Mouse (Mus musculus) erythroid progenitor cell, adult 5-6 weeks (primary cell): Measurements from ENCODE around the gene Rnf212b. TPM values are rescaled to one million over a fixed set of nuclear protein-coding genes. Genes with fewer than 3 reads are reported as not detected.

Experiments
- total RNA-seq, 2 experiments: library from RNA; stranded (forward) in 1 of 2; stranded (reverse) in 1 of 2; fragments of 150-400 nt in 1 of 2; fragments of 186-747, 209-891 nt in 1 of 2; gene quantifications; 2 replicates each; pipeline versions ENCODE4 v1.2.3 to v1.2.4; 2015 to 2017; ENCODE audit warnings: low replicate concordance in 2 of 2

The Rnf212b gene
- total RNA-seq, 2 experiments from 2014 or later = not detected

Other genes starting within 250 kb of the Rnf212b start
- gene Ajuba, start 236.6 kb upstream of the Rnf212b start, total RNA-seq (2015; ENCODE audit: low replicate concordance) = 2.5 TPM in 1 of 2 replicates, not detected in the other
- gene Ajuba, start 236.6 kb upstream of the Rnf212b start, total RNA-seq (2017; ENCODE audit: low replicate concordance) = not detected in 2 replicates
- 1.3 and 14.1 TPM in 2 replicates for gene 4931414P19Rik, start 208.1 kb upstream of the Rnf212b start, total RNA-seq (2015; ENCODE audit: low replicate concordance)
- gene 4931414P19Rik, start 208.1 kb upstream of the Rnf212b start, total RNA-seq (2017; ENCODE audit: low replicate concordance) = 2.2 and 4.7 TPM in 2 replicates
- gene Psmb5, start 196.1 kb upstream of the Rnf212b start, total RNA-seq (2015; ENCODE audit: low replicate concordance) = 44.9 and 56.2 TPM in 2 replicates
- 8.7 and 14.7 TPM in 2 replicates for gene Psmb5, start 196.1 kb upstream of the Rnf212b start, total RNA-seq (2017; ENCODE audit: low replicate concordance)
- gene Psmb11, start 192.7 kb upstream of the Rnf212b start, total RNA-seq (2015; ENCODE audit: low replicate concordance) = not detected in 2 replicates
- not detected in 2 replicates for gene Psmb11, start 192.7 kb upstream of the Rnf212b start, total RNA-seq (2017; ENCODE audit: low replicate concordance)
- gene Gm17606, start 173.2 kb upstream of the Rnf212b start, total RNA-seq (2015; ENCODE audit: low replicate concordance) = not detected in 2 replicates
- gene Gm17606, start 173.2 kb upstream of the Rnf212b start, total RNA-seq (2017; ENCODE audit: low replicate concordance) = not detected in 2 replicates
- 1.4 and 2.1 TPM in 2 replicates for gene Cdh24, start 172.8 kb upstream of the Rnf212b start, total RNA-seq (2015; ENCODE audit: low replicate concordance)
- 2.8 and 14.1 TPM in 2 replicates for gene Cdh24, start 172.8 kb upstream of the Rnf212b start, total RNA-seq (2017; ENCODE audit: low replicate concordance)
- gene 1700123O20Rik, start 127.9 kb upstream of the Rnf212b start, total RNA-seq (2015; ENCODE audit: low replicate concordance) = 45.7 and 46.9 TPM in 2 replicates
- gene 1700123O20Rik, start 127.9 kb upstream of the Rnf212b start, total RNA-seq (2017; ENCODE audit: low replicate concordance) = 16.3 and 29.4 TPM in 2 replicates
- 153 and 270 TPM in 2 replicates for gene Acin1, start 127.2 kb upstream of the Rnf212b start, total RNA-seq (2015; ENCODE audit: low replicate concordance)
- gene Acin1, start 127.2 kb upstream of the Rnf212b start, total RNA-seq (2017; ENCODE audit: low replicate concordance) = 381 and 431 TPM in 2 replicates
- gene Gm29776, start 115.3 kb upstream of the Rnf212b start, total RNA-seq (2015; ENCODE audit: low replicate concordance) = not detected in 2 replicates
- not detected in 2 replicates for gene Gm29776, start 115.3 kb upstream of the Rnf212b start, total RNA-seq (2017; ENCODE audit: low replicate concordance)
- gene Cebpe, start 102.0 kb upstream of the Rnf212b start, total RNA-seq (2015; ENCODE audit: low replicate concordance) = 14.7 and 25.9 TPM in 2 replicates
- 9.4 and 12.4 TPM in 2 replicates for gene Cebpe, start 102.0 kb upstream of the Rnf212b start, total RNA-seq (2017; ENCODE audit: low replicate concordance)
- gene Slc7a8, start 32.2 kb upstream of the Rnf212b start, total RNA-seq (2015; ENCODE audit: low replicate concordance) = 7.1 and 11.9 TPM in 2 replicates
- gene Slc7a8, start 32.2 kb upstream of the Rnf212b start, total RNA-seq (2017; ENCODE audit: low replicate concordance) = 2.6 and 3.0 TPM in 2 replicates
- 4.7 and 5.0 TPM in 2 replicates for gene Homez, start 56.8 kb downstream of the Rnf212b start, total RNA-seq (2015; ENCODE audit: low replicate concordance)
- 0.13 and 1.3 TPM in 2 replicates for gene Homez, start 56.8 kb downstream of the Rnf212b start, total RNA-seq (2017; ENCODE audit: low replicate concordance)
- 2.2 and 8.8 TPM in 2 replicates for gene Ppp1r3e, start 63.4 kb downstream of the Rnf212b start, total RNA-seq (2015; ENCODE audit: low replicate concordance)
- gene Ppp1r3e, start 63.4 kb downstream of the Rnf212b start, total RNA-seq (2017; ENCODE audit: low replicate concordance) = not detected in 2 replicates
- gene Bcl2l2, start 69.2 kb downstream of the Rnf212b start, total RNA-seq (2015; ENCODE audit: low replicate concordance) = 1.7 TPM in 1 of 2 replicates, not detected in the other
- 1.7 TPM in 1 of 2 replicates, not detected in the other for gene Bcl2l2, start 69.2 kb downstream of the Rnf212b start, total RNA-seq (2017; ENCODE audit: low replicate concordance)
- not detected in 2 replicates for gene Gm20521, start 69.3 kb downstream of the Rnf212b start, total RNA-seq (2015; ENCODE audit: low replicate concordance)
- not detected in 2 replicates for gene Gm20521, start 69.3 kb downstream of the Rnf212b start, total RNA-seq (2017; ENCODE audit: low replicate concordance)
- 49.9 and 68.1 TPM in 2 replicates for gene Pabpn1, start 78.4 kb downstream of the Rnf212b start, total RNA-seq (2015; ENCODE audit: low replicate concordance)
- 115 and 120 TPM in 2 replicates for gene Pabpn1, start 78.4 kb downstream of the Rnf212b start, total RNA-seq (2017; ENCODE audit: low replicate concordance)
- not detected in 2 replicates for gene Slc22a17, start 99.0 kb downstream of the Rnf212b start, total RNA-seq (2015; ENCODE audit: low replicate concordance)
- not detected in 2 replicates for gene Slc22a17, start 99.0 kb downstream of the Rnf212b start, total RNA-seq (2017; ENCODE audit: low replicate concordance)
- gene Efs, start 112.0 kb downstream of the Rnf212b start, total RNA-seq (2015; ENCODE audit: low replicate concordance) = not detected in 2 replicates
- gene Efs, start 112.0 kb downstream of the Rnf212b start, total RNA-seq (2017; ENCODE audit: low replicate concordance) = not detected in 2 replicates
- not detected in 2 replicates for gene Il25, start 118.6 kb downstream of the Rnf212b start, total RNA-seq (2015; ENCODE audit: low replicate concordance)
- gene Il25, start 118.6 kb downstream of the Rnf212b start, total RNA-seq (2017; ENCODE audit: low replicate concordance) = not detected in 2 replicates
- gene Cmtm5, start 122.1 kb downstream of the Rnf212b start, total RNA-seq (2015; ENCODE audit: low replicate concordance) = not detected in 2 replicates
- not detected in 2 replicates for gene Cmtm5, start 122.1 kb downstream of the Rnf212b start, total RNA-seq (2017; ENCODE audit: low replicate concordance)
- not detected in 2 replicates for gene Myh6, start 152.8 kb downstream of the Rnf212b start, total RNA-seq (2015; ENCODE audit: low replicate concordance)
- not detected in 2 replicates for gene Myh6, start 152.8 kb downstream of the Rnf212b start, total RNA-seq (2017; ENCODE audit: low replicate concordance)
- gene Gm17428, start 162.8 kb downstream of the Rnf212b start, total RNA-seq (2015; ENCODE audit: low replicate concordance) = not detected in 2 replicates
- not detected in 2 replicates for gene Gm17428, start 162.8 kb downstream of the Rnf212b start, total RNA-seq (2017; ENCODE audit: low replicate concordance)
- gene Myh7, start 180.5 kb downstream of the Rnf212b start, total RNA-seq (2015; ENCODE audit: low replicate concordance) = not detected in 2 replicates
- gene Myh7, start 180.5 kb downstream of the Rnf212b start, total RNA-seq (2017; ENCODE audit: low replicate concordance) = not detected in 2 replicates
- gene Ngdn, start 201.3 kb downstream of the Rnf212b start, total RNA-seq (2015; ENCODE audit: low replicate concordance) = 15.1 TPM in 2 replicates
- 4.4 and 10.7 TPM in 2 replicates for gene Ngdn, start 201.3 kb downstream of the Rnf212b start, total RNA-seq (2017; ENCODE audit: low replicate concordance)